Mouse (Mus musculus) kidney, embryonic 15.5 days (tissue): ENCODE results near the gene Gtf2h4. TPM values are rescaled to one million over a fixed set of nuclear protein-coding genes. Genes with fewer than 3 reads are reported as not detected.

Experiments
- ATAC-seq: fragments of 200-750 bp; cut with Nextera tagmentation; replicated peaks from 2 replicates; pipeline ENCODE4 v1.8.0; 2017; ENCODE audit warnings: moderate TSS enrichment; ENCODE audit not compliant: low FRiP score
- H3K27ac ChIP-seq: fragments of 300-500 bp; sonication (generic); 2 replicates; pipeline ENCODE4 v1.5.1; 2015; ENCODE audit warnings: mild to moderate bottlenecking, inconsistent platforms
- H3K27me3 ChIP-seq: fragments of 300-500 bp; sonication (generic); 2 replicates; pipeline ENCODE4 v1.6.1; 2015; ENCODE audit warnings: inconsistent platforms
- H3K36me3 ChIP-seq: fragments of 300-500 bp; sonication (generic); 2 replicates; pipeline ENCODE4 v1.6.1; 2015; ENCODE audit warnings: inconsistent platforms
- H3K4me1 ChIP-seq: fragments of 300-500 bp; sonication (generic); 2 replicates; pipeline ENCODE4 v1.6.1; 2015; ENCODE audit warnings: inconsistent platforms
- H3K4me2 ChIP-seq: fragments of 300-500 bp; sonication (generic); 2 replicates; pipeline ENCODE4 v1.6.1; 2015; ENCODE audit warnings: moderate library complexity, mild to moderate bottlenecking, inconsistent platforms
- H3K4me3 ChIP-seq: fragments of 300-500 bp; sonication (generic); replicated peaks from 2 replicates; pipeline ENCODE4 v1.5.1; 2015; ENCODE audit warnings: mild to moderate bottlenecking, inconsistent platforms
- H3K9ac ChIP-seq: fragments of 300-500 bp; sonication (generic); 2 replicates; pipeline ENCODE4 v1.6.1; 2015; ENCODE audit warnings: mild to moderate bottlenecking, inconsistent platforms
- H3K9me3 ChIP-seq: fragments of 300-500 bp; sonication (generic); replicated peaks from 2 replicates; pipeline ENCODE4 v1.6.1; 2016; ENCODE audit warnings: inconsistent platforms
- WGBS: fragments of 180-500 bp; shearing (Covaris S2); methylation state at CpG from one replicate; pipeline ENCODE4 v1.1.7; 2015; ENCODE audit warnings: mixed read lengths; 5-methylcytosine and 5-hydroxymethylcytosine counted together
- polyA plus RNA-seq: library from polyadenylated mRNA; unstranded; fragments of >200 nt; fragmentation: Nextera tagmentation; extraction: Ambion mirVana; gene quantifications from 2 replicates; pipeline ENCODE4 v1.2.1, GENCODE M21; 2015

The Gtf2h4 gene
- polyA plus RNA-seq, 1 experiment from 2014 or later, result 49.9 TPM

GRCm38 (mm10) chr17:35703751-35704271, 30.3 kb upstream of the Gtf2h4 start:
- peaks cover 60% of the 10 kb centered on the region for H3K4me1 ChIP-seq
- ATAC-seq, result peak; percentile 52
- H3K27ac ChIP-seq, result peak overlapping the region; percentile 98
- peak overlapping the region; percentile 82 for H3K4me2 ChIP-seq
- no peaks in the 10 kb centered on the region for H3K27me3 ChIP-seq
- H3K36me3 ChIP-seq, result 0 out of 2 replicates have a peak, but pooled peaks cover 3% of the 10 kb centered on the region
- WGBS, result 1% methylated on average over 14 of the region's 14 CpGs
- no peaks in the 10 kb centered on the region for H3K9me3 ChIP-seq
- peak overlapping the region; percentile 72 for H3K4me3 ChIP-seq
- H3K9ac ChIP-seq, result peak overlapping the region; percentile 62

- Histone ChIP-seq H3K9ac (peak overlapping the region; percentile 75), H3K4me1 (peaks cover 68% of the 10 kb centered on the region), H3K36me3 (0 out of 2 replicates have a peak, but pooled peaks cover 3% of the 10 kb centered on the region), H3K9me3 (no peaks in the 10 kb centered on the region), H3K27ac (peak overlapping the region; percentile 99), H3K27me3 (no peaks in the 10 kb centered on the region), H3K4me2 (peak overlapping the region; percentile 82), H3K4me3 (peak overlapping the region; percentile 72)
- ATAC-seq, result no peak
- WGBS, result 4% methylated on average over 2 of the region's 2 CpGs
Observed at GRCm38 (mm10) chr17:35703065-35703464, 29.5 kb upstream of the Gtf2h4 start.

GRCm38 (mm10) chr17:35702605-35703004, 29.1 kb upstream of the Gtf2h4 start:
- H3K36me3 ChIP-seq, result 0 out of 2 replicates have a peak, but pooled peaks cover 3% of the 10 kb centered on the region
- peaks cover 72% of the 10 kb centered on the region for H3K4me1 ChIP-seq
- no peaks in the 10 kb centered on the region for H3K27me3 ChIP-seq
- 10% methylated on average over 4 of the region's 4 CpGs for WGBS
- no peak for ATAC-seq
- H3K9ac ChIP-seq, result peak overlapping the region; percentile 75
- no peaks in the 10 kb centered on the region for H3K9me3 ChIP-seq
- peak overlapping the region; percentile 72 for H3K4me3 ChIP-seq
- H3K4me2 ChIP-seq, result peak overlapping the region; percentile 82
- peak overlapping the region; percentile 99 for H3K27ac ChIP-seq

GRCm38 (mm10) chr17:35701978-35702461, 28.5 kb upstream of the Gtf2h4 start:
- Histone ChIP-seq H3K27ac (peak overlapping the region; percentile 99), H3K4me1 (peaks cover 78% of the 10 kb centered on the region), H3K4me3 (peak overlapping the region; percentile 72), H3K9ac (peak overlapping the region; percentile 75), H3K4me2 (peak overlapping the region; percentile 82), H3K36me3 (0 out of 2 replicates have a peak, but pooled peaks cover 3% of the 10 kb centered on the region), H3K27me3 (no peaks in the 10 kb centered on the region), H3K9me3 (no peaks in the 10 kb centered on the region)
- WGBS, result 3% methylated on average over 16 of the region's 16 CpGs
- peak; percentile 29 for ATAC-seq

- Histone ChIP-seq H3K4me3 (peak overlapping the region; percentile 72), H3K9me3 (no peaks in the 10 kb centered on the region), H3K27me3 (no peaks in the 10 kb centered on the region), H3K27ac (peak overlapping the region; percentile 99), H3K4me1 (peaks cover 84% of the 10 kb centered on the region), H3K36me3 (0 out of 2 replicates have a peak, but pooled peaks cover 3% of the 10 kb centered on the region), H3K9ac (peak overlapping the region; percentile 75), H3K4me2 (peak overlapping the region; percentile 82)
- WGBS, result 2% methylated on average over 16 of the region's 16 CpGs
- ATAC-seq, result no peak
Observed at GRCm38 (mm10) chr17:35701203-35701977, 27.9 kb upstream of the Gtf2h4 start.

- Histone ChIP-seq H3K4me3 (peak overlapping the region; percentile 72), H3K27me3 (no peaks in the 10 kb centered on the region), H3K27ac (peak overlapping the region; percentile 99), H3K9ac (peak overlapping the region; percentile 75), H3K36me3 (peaks cover 8% of the 10 kb centered on the region), H3K4me1 (peaks cover 77% of the 10 kb centered on the region), H3K4me2 (peak overlapping the region; percentile 82), H3K9me3 (0 out of 2 replicates have a peak, but pooled peaks cover 2% of the 10 kb centered on the region)
- under 1% methylated on average over 56 of the region's 66 CpGs for WGBS
- ATAC-seq, result peak; percentile 59
Observed at GRCm38 (mm10) chr17:35700371-35700961, 26.9 kb upstream of the Gtf2h4 start.

- under 1% methylated on average over 19 of the region's 19 CpGs for WGBS
- H3K4me1 ChIP-seq, result peaks cover 72% of the 10 kb centered on the region
- H3K27ac ChIP-seq, result peak overlapping the region; percentile 99
- peak overlapping the region; percentile 72 for H3K4me3 ChIP-seq
- H3K9me3 ChIP-seq, result 0 out of 2 replicates have a peak, but pooled peaks cover 4% of the 10 kb centered on the region
- peak overlapping the region; percentile 82 for H3K4me2 ChIP-seq
- no peaks in the 10 kb centered on the region for H3K27me3 ChIP-seq
- H3K36me3 ChIP-seq, result peaks cover 14% of the 10 kb centered on the region
- H3K9ac ChIP-seq, result peak overlapping the region; percentile 75
- peak; percentile 41 for ATAC-seq
Observed at GRCm38 (mm10) chr17:35699919-35700318, 26.4 kb upstream of the Gtf2h4 start.

GRCm38 (mm10) chr17:35698501-35698883, 25.0 kb upstream of the Gtf2h4 start:
- no peak for ATAC-seq
- WGBS, result 40% methylated on average over 5 of the region's 5 CpGs
- Histone ChIP-seq H3K4me3 (peak overlapping the region; percentile 36), H3K4me2 (peak overlapping the region; percentile 60), H3K4me1 (peaks cover 58% of the 10 kb centered on the region), H3K9me3 (0 out of 2 replicates have a peak, but pooled peaks cover 4% of the 10 kb centered on the region), H3K27ac (peak overlapping the region; percentile 79), H3K27me3 (no peaks in the 10 kb centered on the region), H3K9ac (0 out of 2 replicates have a peak overlapping the region, but pooled peaks have one; percentile 45), H3K36me3 (peaks cover 19% of the 10 kb centered on the region)

- ATAC-seq, result no peak
- Histone ChIP-seq H3K9ac (peak overlapping the region; percentile 45), H3K4me3 (peak overlapping the region; percentile 36), H3K27ac (peak overlapping the region; percentile 79), H3K36me3 (peaks cover 25% of the 10 kb centered on the region), H3K4me1 (peaks cover 55% of the 10 kb centered on the region), H3K9me3 (0 out of 2 replicates have a peak, but pooled peaks cover 4% of the 10 kb centered on the region), H3K27me3 (no peaks in the 10 kb centered on the region), H3K4me2 (peak overlapping the region; percentile 60)
- WGBS, result 9% methylated on average over 16 of the region's 16 CpGs
Observed at GRCm38 (mm10) chr17:35697759-35698500, 24.4 kb upstream of the Gtf2h4 start.

GRCm38 (mm10) chr17:35697429-35697758, 23.9 kb upstream of the Gtf2h4 start:
- peaks cover 30% of the 10 kb centered on the region for H3K36me3 ChIP-seq
- 0 out of 2 replicates have a peak, but pooled peaks cover 4% of the 10 kb centered on the region for H3K9me3 ChIP-seq
- peaks cover 50% of the 10 kb centered on the region for H3K4me1 ChIP-seq
- peak overlapping the region; percentile 79 for H3K27ac ChIP-seq
- H3K9ac ChIP-seq, result peak overlapping the region; percentile 45
- H3K4me2 ChIP-seq, result peak overlapping the region; percentile 60
- WGBS, result 28% methylated on average over 1 of the region's 1 CpGs
- H3K4me3 ChIP-seq, result peak overlapping the region; percentile 36
- H3K27me3 ChIP-seq, result no peaks in the 10 kb centered on the region
- ATAC-seq, result no peak

GRCm38 (mm10) chr17:35696691-35697090, 23.2 kb upstream of the Gtf2h4 start:
- Histone ChIP-seq H3K4me2 (peak overlapping the region; percentile 60; the same call in 1 of the 2 replicates), H3K27me3 (no peaks in the 10 kb centered on the region), H3K4me1 (peaks cover 43% of the 10 kb centered on the region), H3K36me3 (peaks cover 37% of the 10 kb centered on the region), H3K4me3 (0 out of 2 replicates have a peak overlapping the region, but pooled peaks have one; percentile 36), H3K9ac (no peak overlapping the region), H3K27ac (peak overlapping the region; percentile 79; the same call in 1 of the 2 replicates), H3K9me3 (0 out of 2 replicates have a peak, but pooled peaks cover 4% of the 10 kb centered on the region)
- WGBS, result 61% methylated on average over 6 of the region's 6 CpGs
- ATAC-seq, result no peak
